Mouse (Mus musculus): ENCODE measurements around the gene Extl1.

Gene Extl1

GRCm38 (mm10) chr4:134391636-134392035 lies 8.0 kb upstream of the Extl1 start:
- DNase-seq (ENCODE audit: low spot score): no peak

- peak; percentile 72 for DNase-seq (ENCODE audit: low spot score)
Measured at GRCm38 (mm10) chr4:134388397-134388796, 4.7 kb upstream of the Extl1 start.

DNA sequence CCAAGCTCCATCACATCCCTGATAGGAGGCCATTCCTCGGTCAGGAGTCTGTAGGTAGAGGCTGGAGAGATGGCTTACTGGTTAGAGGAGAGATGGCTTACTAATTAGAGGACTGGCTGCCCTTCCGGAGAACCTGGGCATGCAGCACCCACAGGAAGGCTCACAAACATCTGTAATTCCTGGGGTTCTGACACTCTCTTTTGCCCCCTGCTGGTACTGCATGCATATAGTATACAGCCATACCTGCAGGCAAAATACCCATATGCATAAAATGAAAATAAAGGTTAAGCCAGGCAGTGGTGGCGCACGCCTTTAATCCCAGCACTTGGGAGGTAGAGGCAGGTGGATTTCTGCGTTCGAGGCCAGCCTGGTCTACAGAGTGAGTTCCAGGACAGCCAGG lies 3.6 kb upstream of the Extl1 start:
- DNase-seq (ENCODE audit: low spot score): no peak

- no peak for DNase-seq (ENCODE audit: low spot score)
Measured at GRCm38 (mm10) chr4:134379510-134379909, 4.1 kb downstream of the Extl1 start.

GRCm38 (mm10) chr4:134378089-134378615 lies 5.5 kb downstream of the Extl1 start:
- DNase-seq (ENCODE audit: low spot score): no peak

DNA sequence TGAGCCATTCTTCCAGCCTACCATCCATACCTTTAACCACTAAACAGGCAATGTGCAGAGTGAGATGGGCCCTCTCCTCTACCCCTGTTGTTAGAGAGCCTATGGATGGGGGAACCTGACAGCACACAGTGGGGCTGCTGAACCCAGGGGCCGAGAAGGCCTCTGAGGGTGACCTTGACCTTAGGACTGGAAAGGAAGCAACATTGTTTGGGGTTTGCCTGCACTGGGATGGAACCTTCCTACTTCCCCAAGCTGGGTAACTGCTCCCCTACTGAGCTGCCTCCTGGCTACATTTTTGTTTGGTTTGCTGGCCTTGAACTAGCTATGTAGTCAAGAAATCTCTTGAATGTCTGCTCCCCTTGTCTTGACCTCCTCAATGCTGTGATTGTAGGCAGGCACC lies 9.3 kb downstream of the Extl1 start:
- DNase-seq (ENCODE audit: low spot score): no peak

- DNase-seq (ENCODE audit: low spot score): no peak
Measured at GRCm38 (mm10) chr4:134373295-134373694, 10.4 kb downstream of the Extl1 start.

GRCm38 (mm10) chr4:134372294-134372747 lies 11.3 kb downstream of the Extl1 start:
- peak; percentile 77 for DNase-seq (ENCODE audit: low spot score)

GRCm38 (mm10) chr4:134371316-134371855 lies 12.3 kb downstream of the Extl1 start:
- no peak for DNase-seq (ENCODE audit: low spot score)

DNA sequence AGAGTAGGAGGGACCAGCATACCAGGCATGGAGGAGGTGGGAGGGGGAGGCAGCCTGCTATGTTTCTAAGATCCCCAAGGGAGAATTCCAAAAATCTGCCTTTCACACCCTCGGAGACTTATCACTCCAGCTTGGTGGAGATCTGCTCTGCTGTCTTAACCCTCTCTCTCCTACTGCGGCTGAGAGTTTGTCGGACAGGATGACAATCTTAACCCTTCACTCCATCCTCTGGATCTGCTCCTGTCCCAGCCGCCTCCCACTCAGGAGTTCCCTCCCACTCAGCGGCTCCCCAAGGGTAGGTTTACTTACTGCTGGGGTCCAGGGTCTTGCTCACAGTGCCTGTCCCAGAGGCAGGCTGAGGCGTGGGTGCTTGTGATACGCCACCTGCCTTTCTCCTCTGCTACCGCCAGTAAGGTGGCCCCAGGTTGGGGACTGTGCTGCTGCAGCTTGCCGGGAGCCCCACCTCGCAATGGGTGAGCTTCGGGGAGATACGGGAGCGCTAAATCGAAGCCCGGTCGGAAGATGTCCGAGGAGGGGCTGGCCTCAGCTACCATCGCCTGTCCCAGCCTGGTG lies 12.9 kb downstream of the Extl1 start:
- DNase-seq (ENCODE audit: low spot score): no peak

DNA sequence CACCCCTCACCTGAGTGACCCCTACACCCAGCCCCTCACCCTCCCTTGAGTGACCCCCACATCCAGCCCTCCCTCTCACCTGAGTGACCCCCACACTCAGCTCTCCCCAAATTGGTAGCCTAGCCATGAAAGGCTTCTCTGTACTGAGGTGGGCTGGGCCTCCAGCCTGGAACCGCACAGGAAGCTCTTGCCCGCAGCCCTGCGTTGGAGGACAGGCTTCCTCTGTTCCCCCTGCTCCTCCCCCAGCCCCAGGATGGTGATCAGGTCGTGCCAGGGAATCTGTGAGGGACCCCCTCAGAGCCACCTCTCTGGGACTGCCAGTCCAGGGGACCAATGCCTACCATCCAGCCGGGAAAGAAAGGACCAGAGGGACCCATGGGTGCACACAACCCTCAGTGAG lies 18.4 kb downstream of the Extl1 start:
- no peak for DNase-seq (ENCODE audit: low spot score)

GRCm38 (mm10) chr4:134362586-134362985 lies 21.1 kb downstream of the Extl1 start:
- DNase-seq (ENCODE audit: low spot score): no peak

DNA sequence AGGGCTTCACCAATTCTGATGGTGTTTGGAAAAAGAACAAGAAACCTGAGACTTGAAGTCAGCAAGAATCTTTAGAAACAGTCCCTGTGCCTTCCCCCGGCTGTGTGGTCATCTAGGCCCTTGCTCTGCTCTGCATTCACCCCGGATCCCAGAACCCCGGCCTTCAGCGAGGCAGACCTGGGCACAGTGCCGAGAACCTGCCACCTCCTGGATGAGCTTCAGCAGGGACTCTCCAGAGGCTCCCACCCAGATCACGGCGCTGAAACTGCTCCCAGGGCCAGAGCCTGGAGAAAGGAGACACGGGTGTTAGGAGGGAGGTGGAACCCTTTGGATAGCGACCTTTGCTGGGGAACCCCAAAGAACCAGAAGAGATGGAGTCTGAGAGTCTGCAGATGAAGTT lies 21.5 kb downstream of the Extl1 start:
- DNase-seq (ENCODE audit: low spot score): peak; percentile 41

DNA sequence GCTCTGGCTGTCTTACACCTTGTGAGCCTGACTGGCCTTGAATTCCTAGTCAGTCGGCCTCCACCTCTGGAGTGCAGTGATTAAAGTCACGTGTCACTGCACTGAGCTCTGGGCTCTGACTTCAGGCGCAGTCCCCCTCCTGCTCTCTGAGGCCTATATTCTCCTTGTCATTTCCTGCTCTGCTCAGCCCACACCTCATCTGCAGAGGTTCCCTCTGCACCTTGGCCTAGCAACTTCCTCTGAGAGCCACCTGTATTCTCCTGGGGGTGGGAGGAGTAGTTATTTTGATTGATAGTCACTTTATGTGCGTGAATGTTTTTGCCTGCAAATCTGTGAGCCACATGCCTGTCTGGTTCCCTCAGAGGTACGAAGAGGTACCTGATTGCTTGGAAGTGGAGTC lies 22.4 kb downstream of the Extl1 start:
- no peak for DNase-seq (ENCODE audit: low spot score)

- no peak for DNase-seq (ENCODE audit: low spot score)
Measured at GRCm38 (mm10) chr4:134359649-134360048, 24.0 kb downstream of the Extl1 start.

GRCm38 (mm10) chr4:134357461-134357771 lies 26.2 kb downstream of the Extl1 start:
- DNase-seq (ENCODE audit: low spot score): no peak

DNA sequence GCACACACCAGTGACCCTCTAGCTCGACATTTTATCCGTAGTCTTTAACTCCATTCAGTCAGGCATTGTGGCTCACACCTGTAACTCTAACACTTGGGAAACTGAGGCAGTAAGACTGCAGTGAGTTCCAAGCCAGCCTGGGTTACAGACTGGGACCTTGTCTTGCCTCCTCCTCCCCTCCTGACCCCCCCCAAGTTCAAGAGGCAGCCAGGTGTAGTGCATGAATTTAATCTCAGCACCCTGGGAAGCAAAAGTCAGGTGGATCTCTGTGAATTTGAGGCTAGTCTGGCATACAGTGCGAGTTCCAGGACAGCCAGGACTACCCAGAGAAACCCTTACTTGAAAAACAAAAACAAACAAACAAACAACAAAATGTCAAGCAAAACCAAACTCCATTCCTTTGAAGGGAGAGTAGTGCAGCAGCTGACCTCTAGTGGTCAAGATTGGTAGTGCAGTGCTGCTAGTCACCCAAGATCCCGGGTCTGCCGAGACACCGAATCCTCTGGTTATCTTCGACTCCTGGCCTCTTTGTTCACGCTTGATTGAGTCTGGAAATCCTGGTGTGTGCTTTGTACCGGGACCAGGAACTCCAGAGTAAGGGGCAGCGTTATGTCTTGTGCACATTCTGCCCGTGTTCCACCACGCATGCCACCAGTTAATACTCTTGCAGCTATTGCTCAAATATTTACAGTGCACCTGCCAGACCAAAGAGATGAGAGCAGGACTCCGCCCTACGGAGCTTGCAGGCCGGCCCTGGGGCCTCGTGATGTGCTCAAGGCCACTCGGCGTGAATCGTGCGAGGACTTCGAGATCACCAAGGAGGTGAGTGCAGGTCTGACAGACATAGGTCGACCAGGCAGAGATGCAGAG lies 26.8 kb downstream of the Extl1 start:
- DNase-seq (ENCODE audit: low spot score): peak; percentile 62

DNA sequence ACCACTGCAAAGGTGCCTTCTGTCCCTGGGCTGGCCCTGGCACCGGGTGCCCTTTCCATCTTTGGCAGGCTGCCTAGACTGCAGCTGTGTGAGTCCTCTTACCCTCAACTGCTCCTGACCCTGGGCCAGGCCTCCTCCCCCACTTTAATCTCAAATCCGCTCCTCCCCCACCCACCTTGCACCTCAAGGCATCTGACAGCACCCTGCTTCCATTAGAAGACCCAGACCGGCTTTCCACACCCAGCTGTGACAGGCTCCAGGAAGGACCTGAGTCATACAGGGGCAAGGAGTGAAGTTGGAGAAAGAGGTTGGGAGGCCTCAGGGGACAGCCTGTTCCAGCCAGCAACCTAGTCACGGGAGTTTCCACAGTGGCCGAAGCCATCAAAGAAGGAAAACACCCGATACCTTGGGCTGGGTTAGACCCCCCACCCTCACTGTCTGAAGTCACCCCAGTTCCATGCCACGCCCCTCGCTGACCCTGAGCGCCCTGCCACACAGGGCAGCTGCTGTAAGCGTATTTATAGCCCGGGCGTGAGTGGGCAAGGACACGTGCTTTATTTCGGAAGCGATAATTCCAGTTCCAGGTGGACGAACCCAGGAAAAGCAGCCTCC lies 27.7 kb downstream of the Extl1 start:
- peak; percentile 67 for DNase-seq (ENCODE audit: low spot score)

GRCm38 (mm10) chr4:134353527-134354409 lies 29.9 kb downstream of the Extl1 start:
- DNase-seq (ENCODE audit: low spot score): no peak

DNA sequence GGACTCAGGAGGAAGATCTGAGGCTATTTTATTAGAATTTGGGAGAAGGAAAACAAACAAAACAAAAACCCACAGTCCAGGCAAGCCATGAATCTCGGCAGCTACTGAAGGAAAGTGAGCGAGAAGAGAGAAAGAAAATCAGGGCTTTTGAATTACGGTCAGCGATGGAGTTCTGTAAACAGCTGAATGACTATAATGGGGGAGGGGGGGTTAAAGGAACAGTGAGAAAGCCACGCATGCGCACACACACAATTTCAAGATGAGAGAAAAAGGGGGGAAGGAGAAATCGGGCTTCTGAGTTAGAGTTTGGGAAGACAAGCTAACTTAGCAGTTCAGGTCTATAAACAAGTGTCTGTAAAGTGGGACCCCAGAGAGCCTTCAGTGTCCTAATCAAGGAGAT lies 30.7 kb downstream of the Extl1 start:
- no peak for DNase-seq (ENCODE audit: low spot score)

- DNase-seq (ENCODE audit: low spot score): no peak
Measured at GRCm38 (mm10) chr4:134352261-134352707, 31.4 kb downstream of the Extl1 start.
